Mouse (Mus musculus) Patski (cell line): ENCODE measurements at regions not wholly inside any gene's neighbourhood (a gene's known extent, or its start where the extent isn't known, plus 50 kb on each side); places are given as distances from the start of the nearest gene placed in this dataset.
A peak's percentile ranks its signal among the peaks of the same experiment; 100 is the strongest.
"Not testable (repeated sequence)": the region's sequence is repeated elsewhere in the genome, so short reads cannot be mapped to it uniquely, and the experiment has no call there.

ENCODE experiments used
- ATAC-seq: fragments of 100-300 bp; one replicate; pipeline ENCODE4 v1.8.0; 2021
- CTCF ChIA-PET: fragments of 350-600 bp; sonication (Branson Sonifier 250); formaldehyde crosslinking; loops from one replicate; lab custom pipeline; 2022; ENCODE audit warnings: inconsistent platforms; lab: Charles Lee
- POLR2A ChIA-PET: fragments of 350-600 bp; sonication (Branson Sonifier 250); formaldehyde crosslinking; loops from one replicate; lab custom pipeline; 2022; ENCODE audit warnings: antibody characterized with exemption, inconsistent platforms; lab: Charles Lee
- DNase-seq: peaks from one replicate; pipeline ENCODE4 v3.0.0-alpha.2; 2011; ENCODE audit warnings: low read depth, low spot score
- H3K27me3 ChIP-seq: fragments of 371-371 bp; one replicate; pipeline ENCODE4 v1.5.1; 2021
- CTCF ChIP-seq: fragments of 100-300 bp; IDR thresholded peaks from one replicate; pipeline ENCODE4 v1.5.1; 2021
- in situ Hi-C: fragments of 300-500 bp; cut with MboI; formaldehyde crosslinking; loops from 3 replicates; pipeline ENCODE4 v1.11.1; 2018; ENCODE audit warnings: low pct_unique_long_range_greater_than_20kb, mixed read lengths

DNA sequence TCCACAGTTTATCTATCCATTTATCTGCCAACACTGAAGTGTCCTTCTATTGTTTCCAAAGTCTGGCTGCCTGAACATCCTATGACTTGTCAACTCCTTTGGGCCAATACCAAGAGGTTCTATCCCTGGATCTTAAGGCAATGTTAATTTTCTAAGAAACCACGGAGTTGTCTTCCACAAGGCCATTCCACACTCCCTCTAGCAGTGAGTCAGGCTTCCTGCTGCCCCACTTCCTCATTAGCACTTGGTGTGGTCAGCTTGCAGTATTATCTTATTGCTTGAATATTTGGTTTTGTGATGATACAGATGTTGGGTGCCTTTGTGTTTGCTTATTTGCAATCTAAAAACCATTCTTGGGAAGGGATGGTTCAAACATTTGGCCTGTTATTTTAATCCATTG is 87.5 kb upstream of the Ppp2r2d start:
- in situ Hi-C loops: no loop called here
- ATAC-seq (no peak), DNase-seq (no peak)
- CTCF ChIA-PET: no interaction called here
- TF ChIP-seq CTCF: no peak
- H3K27me3 ChIP-seq: peaks cover 2% of the 10 kb centered on the region
- POLR2A ChIA-PET: no interaction called here

DNA sequence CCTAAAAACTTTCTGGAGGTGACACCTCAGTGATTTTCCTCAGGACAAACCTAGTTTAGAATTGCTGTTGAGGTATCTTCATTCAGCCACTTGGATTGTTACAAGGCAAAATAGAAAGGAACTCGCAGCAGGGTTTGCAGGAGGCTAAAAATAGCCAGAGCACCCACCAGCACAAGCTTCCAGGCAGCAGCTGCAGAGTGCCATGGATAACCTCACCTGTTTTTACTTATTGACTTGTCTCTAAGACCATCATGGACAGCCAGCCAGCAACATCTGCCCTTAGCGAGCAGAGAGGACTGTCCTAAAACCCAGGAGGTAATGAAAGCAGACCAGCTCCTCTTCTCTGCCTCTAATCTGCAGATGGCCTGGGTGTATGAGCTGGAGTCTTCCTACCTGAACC is 97.4 kb upstream of the Ppp2r2d start:
- ATAC-seq: no peak
- no peak for TF ChIP-seq CTCF
- CTCF ChIA-PET: no interaction called here
- no peaks in the 10 kb centered on the region for H3K27me3 ChIP-seq
- in situ Hi-C loops: no loop called here
- POLR2A ChIA-PET: no interaction called here
- DNase-seq: no peak

DNA sequence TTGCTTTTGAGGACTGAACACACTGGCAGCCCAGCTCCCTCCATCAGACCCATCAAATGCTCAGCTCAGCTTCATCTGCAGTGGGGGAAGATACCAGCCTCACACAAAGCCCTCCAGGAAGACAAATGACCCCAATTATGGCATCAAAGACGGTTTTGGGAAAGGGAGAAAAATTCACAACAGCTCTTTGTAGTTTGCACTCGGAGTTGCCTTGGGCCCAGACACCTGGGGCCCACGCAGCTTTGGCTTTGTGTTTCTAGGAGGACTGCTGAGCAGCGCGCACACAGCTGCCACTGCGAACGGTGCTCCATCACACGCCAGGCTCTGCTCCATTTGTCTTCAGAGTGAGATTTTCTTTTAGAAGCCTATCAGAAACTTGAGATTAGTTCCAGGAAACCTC is 99.3 kb upstream of the Ppp2r2d start:
- no peak for ATAC-seq
- POLR2A ChIA-PET: no interaction called here

DNA sequence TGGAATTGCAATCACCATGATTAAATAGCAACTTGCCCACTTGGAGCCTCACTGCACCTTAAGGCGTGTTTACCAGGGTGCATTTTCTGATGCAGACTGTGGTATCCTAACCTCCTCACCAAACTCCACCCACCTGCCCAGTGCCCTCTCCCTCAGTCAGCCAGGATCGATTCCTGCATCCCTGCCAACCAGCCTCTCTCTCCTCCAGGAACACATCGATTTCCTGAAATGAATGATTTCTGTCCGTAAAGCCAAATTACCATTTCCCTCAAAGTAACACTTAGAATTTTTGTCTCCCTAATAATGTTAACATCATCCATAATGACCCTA is 103.4 kb upstream of the Ppp2r2d start:
- TF ChIP-seq CTCF: no peak
- no peak for ATAC-seq
- H3K27me3 ChIP-seq: peaks cover 11% of the 10 kb centered on the region
- in situ Hi-C loops: no loop called here
- no peak for DNase-seq
- CTCF ChIA-PET: no interaction called here
- POLR2A ChIA-PET: no interaction called here

More for the DNA sequence above, 99.3 kb upstream of the Ppp2r2d start:
- DNase-seq: no peak
- no peak for TF ChIP-seq CTCF
- no peaks in the 10 kb centered on the region for H3K27me3 ChIP-seq
- in situ Hi-C loops: no loop called here
- CTCF ChIA-PET: no interaction called here

DNA sequence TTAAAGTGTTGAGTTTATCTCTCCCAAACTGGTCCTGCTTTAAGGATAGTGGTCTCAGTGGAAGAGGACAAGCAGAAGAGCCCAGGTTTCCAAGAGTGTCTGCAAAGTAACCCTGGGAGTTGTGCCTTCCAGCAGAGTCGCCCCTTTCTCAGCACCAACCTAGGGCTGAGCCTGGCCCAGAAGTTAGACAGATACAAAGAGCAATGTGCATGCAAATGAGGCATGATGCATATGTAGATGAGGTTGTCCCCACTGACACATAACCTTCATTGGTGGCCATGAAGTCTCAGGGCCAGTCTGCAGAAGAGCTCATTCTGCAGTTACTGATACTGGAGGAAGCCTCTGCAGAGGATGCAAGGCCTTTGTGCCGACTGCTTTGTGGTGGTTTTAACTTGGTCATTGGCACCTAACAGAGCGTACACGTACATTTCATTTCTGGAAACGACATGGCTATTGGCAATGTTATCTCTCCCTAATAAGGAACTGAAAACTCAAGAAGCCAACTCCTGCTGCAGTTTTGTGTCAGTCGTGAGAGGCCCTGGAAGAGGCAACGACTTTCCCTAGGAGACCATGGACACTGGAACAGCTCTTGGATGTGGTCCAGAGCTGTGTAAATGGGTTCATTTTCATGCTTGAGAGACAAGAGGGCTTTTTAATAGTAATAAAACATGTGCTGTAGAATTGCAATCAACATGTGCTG is 103.9 kb upstream of the Ppp2r2d start:
- TF ChIP-seq CTCF: no peak
- ATAC-seq (no peak), DNase-seq (no peak)
- peaks cover 11% of the 10 kb centered on the region for H3K27me3 ChIP-seq
- ChIA-PET POLR2A (no interaction called here), CTCF (no interaction called here)
- in situ Hi-C loops: no loop called here

DNA sequence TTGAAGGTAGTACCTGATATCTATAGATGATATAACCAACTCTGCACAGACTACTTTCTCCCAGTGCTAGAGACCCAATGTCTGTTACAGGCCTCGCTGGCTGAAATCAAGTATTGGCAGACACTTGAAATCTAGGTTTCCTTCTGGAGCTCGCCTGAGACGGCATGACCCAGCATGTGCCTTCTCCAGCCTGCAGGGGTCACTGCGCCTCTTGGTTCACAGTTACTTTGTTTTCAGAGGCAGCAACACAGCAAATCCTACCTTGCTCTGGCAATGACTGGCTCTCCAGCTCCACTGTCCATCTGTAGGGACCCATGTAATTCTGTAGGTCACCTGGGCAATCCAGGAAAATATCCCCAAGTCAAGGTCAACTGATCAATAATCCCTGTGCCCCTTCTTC is 111.6 kb upstream of the Ppp2r2d start:
- no peak for DNase-seq
- TF ChIP-seq CTCF: peak; percentile 56
- no peak for ATAC-seq
- in situ Hi-C loops: no loop called here
- H3K27me3 ChIP-seq: peaks cover 2% of the 10 kb centered on the region
- ChIA-PET CTCF (interaction anchor here (1.4 kb wide), 1 partner anchor 10 kb away, joined by 3 read pairs; no protein-coding TSS in a partner anchor), POLR2A (no interaction called here)

DNA sequence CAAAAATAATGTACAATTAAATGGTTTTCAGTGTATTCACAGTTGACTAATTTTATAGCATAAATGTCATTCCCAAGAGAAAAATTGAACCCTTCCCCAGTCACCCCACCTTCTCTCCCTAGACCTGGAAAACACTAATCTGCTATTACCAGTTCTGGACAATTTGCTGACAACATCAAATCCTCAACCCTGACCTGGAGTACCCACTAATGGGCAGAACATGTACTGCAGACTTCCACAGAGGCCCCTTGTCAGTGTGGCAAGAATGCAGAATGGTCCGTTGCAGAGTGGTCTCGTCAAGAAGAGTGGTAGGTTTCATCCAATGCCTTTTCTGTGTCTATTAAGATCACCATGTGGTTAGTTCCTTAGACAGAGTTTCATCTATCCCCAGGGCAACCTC is 121.0 kb upstream of the Ppp2r2d start:
- in situ Hi-C loops: no loop called here
- CTCF ChIA-PET: no interaction called here
- H3K27me3 ChIP-seq: no peaks in the 10 kb centered on the region
- TF ChIP-seq CTCF: no peak
- DNase-seq (no peak), ATAC-seq (no peak)
- POLR2A ChIA-PET: no interaction called here

DNA sequence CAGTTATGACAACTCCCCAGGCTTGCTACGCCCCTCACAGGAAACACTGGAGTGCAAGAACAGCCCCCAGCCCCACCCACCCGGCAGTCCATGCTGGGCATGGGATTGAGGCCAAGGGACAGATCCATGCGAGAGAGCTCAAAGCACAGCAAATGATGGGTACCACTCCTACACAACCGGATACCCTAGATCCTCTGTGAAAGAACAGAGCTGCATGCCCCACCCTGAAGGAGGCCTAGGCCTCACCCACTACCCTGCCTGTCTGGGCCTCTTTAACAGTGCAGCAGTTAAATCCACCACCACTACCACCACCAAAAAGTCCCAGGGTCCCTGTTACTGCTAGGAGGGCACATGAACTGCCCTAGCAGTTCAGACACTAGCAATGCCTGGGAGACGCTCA is 126.3 kb upstream of the Ppp2r2d start:
- DNase-seq (no peak), ATAC-seq (no peak)
- ChIA-PET POLR2A (no interaction called here), CTCF (no interaction called here)
- in situ Hi-C loops: no loop called here
- no peak for TF ChIP-seq CTCF
- no peaks in the 10 kb centered on the region for H3K27me3 ChIP-seq

DNA sequence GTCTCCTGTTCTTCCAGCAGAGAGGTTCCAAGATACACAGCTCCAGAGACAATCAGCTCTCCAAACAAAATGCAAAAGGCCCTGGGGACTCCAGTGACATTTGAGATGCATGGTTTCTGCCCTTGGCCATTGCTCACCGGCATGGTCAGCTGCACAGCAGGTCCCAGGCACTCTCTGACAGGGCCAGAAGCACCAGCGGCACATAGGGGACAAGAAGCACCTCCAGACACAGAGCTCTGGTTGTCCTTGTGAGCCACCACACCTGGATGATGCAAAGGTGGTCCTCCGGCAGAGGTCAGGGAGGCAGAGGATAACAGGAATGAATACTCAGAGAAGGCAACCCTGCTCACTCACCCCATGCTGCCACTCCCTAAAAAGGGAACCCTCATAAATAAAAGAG is 126.8 kb upstream of the Ppp2r2d start:
- no peak for TF ChIP-seq CTCF
- H3K27me3 ChIP-seq: no peaks in the 10 kb centered on the region
- POLR2A ChIA-PET: no interaction called here
- CTCF ChIA-PET: no interaction called here
- ATAC-seq (no peak), DNase-seq (no peak)
- in situ Hi-C loops: no loop called here

DNA sequence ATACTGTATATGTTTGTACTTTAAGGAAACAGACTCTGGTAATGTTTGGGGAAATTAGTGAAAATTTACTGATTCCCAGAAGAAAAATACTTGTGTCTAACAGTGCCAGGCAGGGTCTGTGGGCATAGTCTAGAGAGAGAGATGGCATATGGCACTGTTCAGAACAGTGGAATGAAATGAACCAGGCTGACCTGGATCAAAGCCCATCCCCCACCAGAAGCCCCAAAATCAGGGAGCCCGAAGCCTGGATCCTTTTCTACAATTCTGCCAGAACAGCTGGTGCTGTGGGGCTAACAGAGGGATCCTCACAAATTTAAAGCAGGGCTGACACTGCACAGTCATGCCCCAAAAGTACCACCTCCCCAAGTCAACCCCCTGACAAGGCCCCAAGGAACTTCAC is 131.1 kb upstream of the Ppp2r2d start:
- ATAC-seq (no peak), DNase-seq (no peak)
- POLR2A ChIA-PET: no interaction called here
- in situ Hi-C loops: no loop called here
- no peaks in the 10 kb centered on the region for H3K27me3 ChIP-seq
- no peak for TF ChIP-seq CTCF
- CTCF ChIA-PET: no interaction called here

DNA sequence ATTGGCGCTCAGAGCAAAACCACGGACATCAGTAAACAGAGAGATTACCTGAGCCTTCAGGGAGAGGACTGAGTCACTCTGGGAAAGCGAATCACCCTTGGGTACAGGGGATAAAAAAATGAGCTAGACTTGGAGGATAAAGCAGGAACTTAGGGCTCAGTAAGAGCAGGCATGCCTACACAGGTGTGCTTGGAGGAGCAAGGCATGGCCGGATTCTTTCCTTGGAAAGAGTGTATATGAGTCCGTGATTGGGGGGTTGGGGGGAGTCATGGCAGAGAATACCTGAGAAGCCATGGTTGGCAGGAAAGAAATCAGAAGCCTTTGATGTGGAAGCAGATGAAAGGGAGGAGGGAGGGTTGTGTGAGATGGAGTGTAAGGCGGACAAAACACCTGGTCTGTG is 137.5 kb upstream of the Ppp2r2d start:
- no peak for DNase-seq
- in situ Hi-C loops: no loop called here
- no peak for TF ChIP-seq CTCF
- ATAC-seq: no peak
- ChIA-PET CTCF (no interaction called here), POLR2A (no interaction called here)
- H3K27me3 ChIP-seq: no peaks in the 10 kb centered on the region

DNA sequence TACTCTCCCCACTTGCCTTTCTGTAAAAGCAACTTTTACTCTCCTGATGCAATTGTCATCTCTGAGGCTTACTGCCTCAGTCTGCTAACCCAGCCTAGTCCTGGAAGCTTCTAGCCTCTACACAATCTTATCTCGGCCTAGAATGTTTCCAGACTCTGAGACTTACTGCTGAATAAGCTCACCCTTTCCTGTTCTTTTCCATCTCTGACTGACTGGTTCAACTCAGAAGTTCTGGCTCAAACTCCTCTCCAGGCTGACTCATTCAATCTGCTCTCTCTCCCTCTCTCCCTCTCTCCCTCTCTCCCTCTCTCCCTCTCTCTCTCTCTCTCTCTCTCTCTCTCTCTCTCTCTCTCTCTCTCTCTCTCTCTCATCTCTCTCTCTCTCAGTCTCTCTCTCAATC is 146.3 kb upstream of the Ppp2r2d start:
- H3K27me3 ChIP-seq, ATAC-seq, in situ Hi-C loops, DNase-seq, POLR2A ChIA-PET, CTCF ChIA-PET: not testable (repeated sequence)
